Mouse (Mus musculus): ENCODE results near the gene Nt5c2. TPM values are rescaled to one million over a fixed set of nuclear protein-coding genes. Genes with fewer than 3 reads are reported as not detected.

Nt5c2 gene
- polyA plus RNA-seq, 1 experiment from 2014 or later = 142 TPM

GRCm38 (mm10) chr19:46864079-46864478 lies 150.9 kb downstream of the Nt5c2 start:
- no peaks in the 10 kb centered on the region for H3K36me3 ChIP-seq (ENCODE audit: control insufficient read depth, insufficient read depth)
- H3K4me1 ChIP-seq (ENCODE audit: control insufficient read depth, insufficient read depth, low read length) = no peaks in the 10 kb centered on the region
- H3K9me3 ChIP-seq (replicated peaks; ENCODE audit: control insufficient read depth, low read length) = no peaks in the 10 kb centered on the region
- ATAC-seq (replicated peaks; ENCODE audit: extremely low read depth, insufficient read depth, low FRiP score) = no peak
- H3K9ac ChIP-seq (ENCODE audit: low read length) = no peak overlapping the region
- H3K4me3 ChIP-seq (ENCODE audit: low read length) = no peak overlapping the region
- no peak overlapping the region for H3K4me2 ChIP-seq (ENCODE audit: low read depth, low read length)
- 52% methylated on average over 6 of the region's 6 CpGs for WGBS
- no peak overlapping the region for H3K27ac ChIP-seq (ENCODE audit: low read length)
- H3K27me3 ChIP-seq (ENCODE audit: control insufficient read depth, insufficient read depth, low read length) = no peaks in the 10 kb centered on the region

- no peak for ATAC-seq (replicated peaks; ENCODE audit: extremely low read depth, insufficient read depth, low FRiP score)
- H3K4me2 ChIP-seq (ENCODE audit: low read depth, low read length) = peak overlapping the region; percentile 13; the same call in 1 of the 2 replicates
- H3K4me3 ChIP-seq (ENCODE audit: low read length) = no peak overlapping the region
- no peaks in the 10 kb centered on the region for H3K9me3 ChIP-seq (replicated peaks; ENCODE audit: control insufficient read depth, low read length)
- H3K9ac ChIP-seq (ENCODE audit: low read length) = no peak overlapping the region
- H3K27ac ChIP-seq (ENCODE audit: low read length) = no peak overlapping the region
- H3K27me3 ChIP-seq (ENCODE audit: control insufficient read depth, insufficient read depth, low read length) = no peaks in the 10 kb centered on the region
- no peaks in the 10 kb centered on the region for H3K36me3 ChIP-seq (ENCODE audit: control insufficient read depth, insufficient read depth)
- no peaks in the 10 kb centered on the region for H3K4me1 ChIP-seq (ENCODE audit: control insufficient read depth, insufficient read depth, low read length)
- 68% methylated on average over 17 of the region's 17 CpGs for WGBS
Observed at GRCm38 (mm10) chr19:46863236-46863927, 151.6 kb downstream of the Nt5c2 start.

- ATAC-seq (replicated peaks; ENCODE audit: extremely low read depth, insufficient read depth, low FRiP score) = no peak
- 41% methylated on average over 3 of the region's 3 CpGs for WGBS
- H3K9me3 ChIP-seq (replicated peaks; ENCODE audit: control insufficient read depth, low read length) = no peaks in the 10 kb centered on the region
Observed at GRCm38 (mm10) chr19:46862556-46862955, 152.4 kb downstream of the Nt5c2 start.

GRCm38 (mm10) chr19:46858200-46858599 lies 156.8 kb downstream of the Nt5c2 start:
- no peak overlapping the region for H3K4me2 ChIP-seq (ENCODE audit: low read depth, low read length)
- WGBS = 82% methylated on average over 7 of the region's 7 CpGs

More at GRCm38 (mm10) chr19:46862556-46862955, 152.4 kb downstream of the Nt5c2 start:
- Histone ChIP-seq H3K4me2 (ENCODE audit: low read depth, low read length) (no peak overlapping the region), H3K27ac (ENCODE audit: low read length) (no peak overlapping the region), H3K36me3 (ENCODE audit: control insufficient read depth, insufficient read depth) (no peaks in the 10 kb centered on the region), H3K9ac (ENCODE audit: low read length) (no peak overlapping the region), H3K27me3 (ENCODE audit: control insufficient read depth, insufficient read depth, low read length) (no peaks in the 10 kb centered on the region), H3K4me1 (ENCODE audit: control insufficient read depth, insufficient read depth, low read length) (peaks cover 3% of the 10 kb centered on the region; the same call in 1 of the 2 replicates), H3K4me3 (ENCODE audit: low read length) (no peak overlapping the region)

GRCm38 (mm10) chr19:46857277-46857989 lies 157.5 kb downstream of the Nt5c2 start:
- peak; percentile 74 for ATAC-seq (replicated peaks; ENCODE audit: extremely low read depth, insufficient read depth, low FRiP score)
- H3K9ac ChIP-seq (ENCODE audit: low read length) = no peak overlapping the region
- no peaks in the 10 kb centered on the region for H3K36me3 ChIP-seq (ENCODE audit: control insufficient read depth, insufficient read depth)
- no peaks in the 10 kb centered on the region for H3K9me3 ChIP-seq (replicated peaks; ENCODE audit: control insufficient read depth, low read length)
- 46% methylated on average over 9 of the region's 9 CpGs for WGBS
- H3K4me1 ChIP-seq (ENCODE audit: control insufficient read depth, insufficient read depth, low read length) = peaks cover 25% of the 10 kb centered on the region
- H3K4me3 ChIP-seq (ENCODE audit: low read length) = no peak overlapping the region
- no peaks in the 10 kb centered on the region for H3K27me3 ChIP-seq (ENCODE audit: control insufficient read depth, insufficient read depth, low read length)
- no peak overlapping the region for H3K27ac ChIP-seq (ENCODE audit: low read length)
- no peak overlapping the region for H3K4me2 ChIP-seq (ENCODE audit: low read depth, low read length)

More at GRCm38 (mm10) chr19:46858200-46858599, 156.8 kb downstream of the Nt5c2 start:
- Histone ChIP-seq H3K9me3 (replicated peaks; ENCODE audit: control insufficient read depth, low read length) (no peaks in the 10 kb centered on the region), H3K27me3 (ENCODE audit: control insufficient read depth, insufficient read depth, low read length) (no peaks in the 10 kb centered on the region), H3K36me3 (ENCODE audit: control insufficient read depth, insufficient read depth) (no peaks in the 10 kb centered on the region), H3K27ac (ENCODE audit: low read length) (no peak overlapping the region), H3K4me1 (ENCODE audit: control insufficient read depth, insufficient read depth, low read length) (peaks cover 25% of the 10 kb centered on the region), H3K4me3 (ENCODE audit: low read length) (no peak overlapping the region), H3K9ac (ENCODE audit: low read length) (no peak overlapping the region)
- ATAC-seq (replicated peaks; ENCODE audit: extremely low read depth, insufficient read depth, low FRiP score) = no peak

GRCm38 (mm10) chr19:46856780-46857179 lies 158.2 kb downstream of the Nt5c2 start:
- no peak overlapping the region for H3K27ac ChIP-seq (ENCODE audit: low read length)
- 40% methylated on average over 10 of the region's 10 CpGs for WGBS
- H3K27me3 ChIP-seq (ENCODE audit: control insufficient read depth, insufficient read depth, low read length) = no peaks in the 10 kb centered on the region
- H3K9me3 ChIP-seq (replicated peaks; ENCODE audit: control insufficient read depth, low read length) = no peaks in the 10 kb centered on the region
- H3K36me3 ChIP-seq (ENCODE audit: control insufficient read depth, insufficient read depth) = no peaks in the 10 kb centered on the region
- no peak for ATAC-seq (replicated peaks; ENCODE audit: extremely low read depth, insufficient read depth, low FRiP score)
- H3K4me3 ChIP-seq (ENCODE audit: low read length) = no peak overlapping the region
- no peak overlapping the region for H3K4me2 ChIP-seq (ENCODE audit: low read depth, low read length)
- H3K9ac ChIP-seq (ENCODE audit: low read length) = no peak overlapping the region
- H3K4me1 ChIP-seq (ENCODE audit: control insufficient read depth, insufficient read depth, low read length) = peaks cover 25% of the 10 kb centered on the region

GRCm38 (mm10) chr19:46856232-46856631 lies 158.7 kb downstream of the Nt5c2 start:
- Histone ChIP-seq H3K4me3 (ENCODE audit: low read length) (no peak overlapping the region), H3K9me3 (replicated peaks; ENCODE audit: control insufficient read depth, low read length) (no peaks in the 10 kb centered on the region), H3K27ac (ENCODE audit: low read length) (no peak overlapping the region), H3K9ac (ENCODE audit: low read length) (no peak overlapping the region), H3K27me3 (ENCODE audit: control insufficient read depth, insufficient read depth, low read length) (no peaks in the 10 kb centered on the region), H3K4me1 (ENCODE audit: control insufficient read depth, insufficient read depth, low read length) (peaks cover 25% of the 10 kb centered on the region), H3K4me2 (ENCODE audit: low read depth, low read length) (no peak overlapping the region), H3K36me3 (ENCODE audit: control insufficient read depth, insufficient read depth) (no peaks in the 10 kb centered on the region)
- ATAC-seq (replicated peaks; ENCODE audit: extremely low read depth, insufficient read depth, low FRiP score) = no peak
- 48% methylated on average over 6 of the region's 6 CpGs for WGBS

GRCm38 (mm10) chr19:46849443-46849997 lies 165.4 kb downstream of the Nt5c2 start:
- WGBS = 64% methylated on average over 9 of the region's 9 CpGs

More at GRCm38 (mm10) chr19:46849443-46849997, 165.4 kb downstream of the Nt5c2 start:
- Histone ChIP-seq H3K4me3 (ENCODE audit: low read length) (no peak overlapping the region), H3K27me3 (ENCODE audit: control insufficient read depth, insufficient read depth, low read length) (no peaks in the 10 kb centered on the region), H3K4me1 (ENCODE audit: control insufficient read depth, insufficient read depth, low read length) (peaks cover 17% of the 10 kb centered on the region), H3K9ac (ENCODE audit: low read length) (no peak overlapping the region), H3K4me2 (ENCODE audit: low read depth, low read length) (no peak overlapping the region), H3K9me3 (replicated peaks; ENCODE audit: control insufficient read depth, low read length) (no peaks in the 10 kb centered on the region), H3K36me3 (ENCODE audit: control insufficient read depth, insufficient read depth) (no peaks in the 10 kb centered on the region), H3K27ac (ENCODE audit: low read length) (no peak overlapping the region)
- no peak for ATAC-seq (replicated peaks; ENCODE audit: extremely low read depth, insufficient read depth, low FRiP score)
